Mouse (Mus musculus) intestine, embryonic 14.5 days (tissue): ENCODE measurements around the gene Nr6a1. TPM values are rescaled to one million over a fixed set of nuclear protein-coding genes. Genes with fewer than 3 reads are reported as not detected.

Source experiments
- ATAC-seq: fragments of 200-750 bp; cut with Nextera tagmentation; replicated peaks from 2 replicates; pipeline ENCODE4 v1.8.0; 2017; ENCODE audit warnings: low read depth, moderate number of reproducible peaks, moderate TSS enrichment, moderate library complexity; ENCODE audit not compliant: low FRiP score, low TSS enrichment
- DNase-seq: peaks from one replicate; pipeline ENCODE4 v3.0.0-alpha.2; 2018; ENCODE audit warnings: low spot score
- H3K27ac ChIP-seq: fragments of 300-500 bp; sonication (generic); 2 replicates; pipeline ENCODE4 v1.5.1; 2014; ENCODE audit warnings: low read depth, mild to moderate bottlenecking, control low read depth
- H3K27me3 ChIP-seq: fragments of 300-500 bp; sonication (generic); replicated peaks from 2 replicates; pipeline ENCODE4 v1.6.1; 2014; ENCODE audit warnings: low read length, control low read depth; ENCODE audit not compliant: control insufficient read depth, insufficient read depth
- H3K36me3 ChIP-seq: fragments of 300-500 bp; sonication (generic); 2 replicates; pipeline ENCODE4 v1.6.1; 2014; ENCODE audit warnings: low read length, control low read depth; ENCODE audit not compliant: control insufficient read depth, insufficient read depth
- H3K4me1 ChIP-seq: fragments of 300-500 bp; sonication (generic); replicated peaks from 2 replicates; pipeline ENCODE4 v1.6.1; 2014; ENCODE audit warnings: low read length, control low read depth, mixed read lengths; ENCODE audit not compliant: control insufficient read depth, insufficient read depth
- H3K4me2 ChIP-seq: fragments of 300-500 bp; sonication (generic); 2 replicates; pipeline ENCODE4 v1.6.1; 2014; ENCODE audit warnings: low read length
- H3K4me3 ChIP-seq: fragments of 300-500 bp; sonication (generic); 2 replicates; pipeline ENCODE4 v1.5.1; 2014; ENCODE audit warnings: low read depth, low read length, control low read depth, mixed read lengths
- H3K9ac ChIP-seq: fragments of 300-500 bp; sonication (generic); 2 replicates; pipeline ENCODE4 v1.6.1; 2014; ENCODE audit warnings: mild to moderate bottlenecking, low read length
- H3K9me3 ChIP-seq: fragments of 300-500 bp; sonication (generic); 2 replicates; pipeline ENCODE4 v1.6.1; 2016; ENCODE audit warnings: low read length, control low read depth; ENCODE audit not compliant: control insufficient read depth
- WGBS: fragments of 180-500 bp; shearing (Covaris S2); extraction: QIAGEN DNeasy Blood & Tissue Kit; methylation state at CpG from one replicate; pipeline ENCODE4 v1.1.7; 2014; 5-methylcytosine and 5-hydroxymethylcytosine counted together
- polyA plus RNA-seq: library from polyadenylated mRNA; unstranded; fragments of >200 nt; fragmentation: Nextera tagmentation; extraction: Ambion mirVana; gene quantifications from 2 replicates; pipeline ENCODE4 v1.2.1, GENCODE M21; 2014

Nr6a1 gene
- polyA plus RNA-seq, 1 experiment from 2014 or later: 2.4 TPM

GRCm38 (mm10) chr2:38717436-38717835 is 210.1 kb downstream of the Nr6a1 start:
- ATAC-seq (no peak), DNase-seq (no peak)
- 84% methylated on average over 2 of the region's 2 CpGs for WGBS
- Histone ChIP-seq H3K27me3 (peaks cover 20% of the 10 kb centered on the region), H3K36me3 (no peaks in the 10 kb centered on the region), H3K9ac (no peak overlapping the region), H3K4me1 (no peaks in the 10 kb centered on the region), H3K4me2 (no peak overlapping the region), H3K9me3 (no peaks in the 10 kb centered on the region), H3K27ac (no peak overlapping the region), H3K4me3 (no peak overlapping the region)

- Histone ChIP-seq H3K27me3 (peaks cover 51% of the 10 kb centered on the region), H3K4me3 (no peak within 1 kb of the TSS), H3K36me3 (no peaks in the 10 kb centered on the region), H3K27ac (no peak within 1 kb of the TSS), H3K4me2 (no peak within 1 kb of the TSS), H3K9me3 (no peaks in the 10 kb centered on the region), H3K9ac (no peak within 1 kb of the TSS), H3K4me1 (peaks cover 4% of the 10 kb centered on the region; the same call in 1 of the 2 replicates)
- 81% methylated on average over 13 of the region's 13 CpGs for WGBS
- no peak for ATAC-seq
- DNase-seq: no peak
Observed at GRCm38 (mm10) chr2:38714324-38714723, 213.2 kb downstream of the Nr6a1 start, which contains the start of gene Nr5a1. TSS of gene Nr5a1 (minus strand) at chr2:38714542.

GRCm38 (mm10) chr2:38713596-38713995 is 213.9 kb downstream of the Nr6a1 start:
- Histone ChIP-seq H3K27me3 (peaks cover 58% of the 10 kb centered on the region), H3K9ac (no peak overlapping the region), H3K4me2 (no peak overlapping the region), H3K36me3 (no peaks in the 10 kb centered on the region), H3K4me1 (peaks cover 4% of the 10 kb centered on the region; the same call in 1 of the 2 replicates), H3K4me3 (no peak overlapping the region), H3K9me3 (no peaks in the 10 kb centered on the region), H3K27ac (no peak overlapping the region)
- no peak for ATAC-seq
- DNase-seq: no peak
- 85% methylated on average over 3 of the region's 3 CpGs for WGBS

DNA sequence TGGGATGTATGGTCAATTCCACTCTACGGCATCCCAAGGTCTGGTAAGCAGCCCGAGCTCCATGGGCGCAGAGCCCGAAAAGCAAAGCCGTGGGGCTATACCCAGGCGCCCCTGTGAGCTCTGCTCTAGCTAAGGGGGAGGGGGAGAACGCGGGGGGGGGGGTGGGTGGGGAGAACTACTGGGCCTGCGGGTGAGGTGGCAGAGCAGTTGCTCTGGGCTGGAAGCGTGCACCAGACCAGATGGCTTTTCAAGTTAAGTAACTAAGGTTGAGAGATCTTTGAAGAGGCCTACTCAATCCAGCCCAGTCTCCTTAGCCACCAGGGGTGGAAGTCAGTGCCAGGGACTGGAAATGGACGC is 214.7 kb downstream of the Nr6a1 start:
- WGBS: 36% methylated on average over 10 of the region's 11 CpGs
- ATAC-seq (no peak), DNase-seq (no peak)
- H3K4me3 ChIP-seq: no peak overlapping the region
- H3K27me3 ChIP-seq: peaks cover 67% of the 10 kb centered on the region
- peaks cover 4% of the 10 kb centered on the region; the same call in 1 of the 2 replicates for H3K4me1 ChIP-seq
- H3K36me3 ChIP-seq: no peaks in the 10 kb centered on the region
- H3K9ac ChIP-seq: no peak overlapping the region
- no peak overlapping the region for H3K4me2 ChIP-seq
- H3K27ac ChIP-seq: no peak overlapping the region
- no peaks in the 10 kb centered on the region for H3K9me3 ChIP-seq

- ATAC-seq: 0 out of 2 replicates have a peak, but pooled peaks have one; percentile 17
- H3K9ac ChIP-seq: no peak overlapping the region
- peaks cover 4% of the 10 kb centered on the region; the same call in 1 of the 2 replicates for H3K4me1 ChIP-seq
- H3K27ac ChIP-seq: no peak overlapping the region
- DNase-seq: peak; percentile 64
- H3K4me2 ChIP-seq: peak overlapping the region; percentile 47
- H3K4me3 ChIP-seq: peak overlapping the region; percentile 18
- H3K27me3 ChIP-seq: peaks cover 71% of the 10 kb centered on the region
- WGBS: 4% methylated on average over 54 of the region's 58 CpGs
- no peaks in the 10 kb centered on the region for H3K36me3 ChIP-seq
- H3K9me3 ChIP-seq: no peaks in the 10 kb centered on the region
Observed at GRCm38 (mm10) chr2:38712076-38712768, 215.3 kb downstream of the Nr6a1 start.

- WGBS: under 1% methylated on average over 40 of the region's 40 CpGs
- Histone ChIP-seq H3K27ac (no peak overlapping the region), H3K4me2 (peak overlapping the region; percentile 47), H3K36me3 (no peaks in the 10 kb centered on the region), H3K4me3 (peak overlapping the region; percentile 18), H3K27me3 (peaks cover 79% of the 10 kb centered on the region), H3K4me1 (peaks cover 4% of the 10 kb centered on the region; the same call in 1 of the 2 replicates), H3K9me3 (no peaks in the 10 kb centered on the region), H3K9ac (no peak overlapping the region)
- DNase-seq: peak; percentile 80
- no peak for ATAC-seq
Observed at GRCm38 (mm10) chr2:38711421-38711861, 216.0 kb downstream of the Nr6a1 start.

DNA sequence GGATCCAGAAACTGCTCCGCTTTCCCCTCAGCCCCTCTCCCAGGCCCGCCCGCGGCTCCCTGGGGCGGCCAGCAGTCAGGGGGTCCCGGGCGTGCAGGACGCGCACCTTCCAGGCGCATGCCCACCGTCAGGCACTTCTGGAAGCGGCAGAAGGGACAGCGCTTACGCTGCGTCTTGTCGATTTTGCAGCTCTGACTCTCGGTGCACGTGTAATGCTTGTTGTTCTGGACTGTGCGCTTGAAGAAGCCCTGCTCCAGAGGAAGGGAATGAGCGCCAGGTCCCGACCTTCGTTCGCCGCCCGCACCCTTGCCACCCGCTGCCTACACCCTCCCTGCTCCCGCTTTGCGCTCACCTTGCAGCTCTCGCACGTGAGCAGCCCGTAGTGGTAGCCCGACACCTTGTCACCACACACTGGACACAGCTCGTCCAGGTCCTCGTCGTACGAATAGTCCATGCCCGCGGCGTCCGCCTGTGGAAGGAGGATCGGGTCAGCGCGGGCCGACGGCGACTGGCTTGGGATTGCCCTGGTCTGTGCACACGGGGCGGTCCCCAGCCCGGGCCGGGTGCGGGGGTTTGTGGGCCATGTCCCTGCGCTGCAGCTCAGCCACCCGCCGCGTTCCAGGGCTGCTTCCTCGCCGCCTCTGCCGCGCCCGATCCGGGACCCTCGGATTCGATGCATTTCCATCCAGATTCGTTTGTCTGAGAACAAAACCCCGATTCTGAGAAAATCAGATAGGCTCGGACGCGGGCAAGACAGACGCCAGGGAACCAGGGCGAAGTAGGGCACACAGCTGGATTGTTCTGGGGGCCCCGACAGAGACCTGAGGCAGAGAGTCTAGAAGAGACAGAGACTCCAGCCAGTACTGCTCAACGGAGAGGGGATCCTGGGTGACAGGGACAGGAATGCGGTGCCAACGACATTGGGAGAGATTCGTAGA is 216.9 kb downstream of the Nr6a1 start:
- Histone ChIP-seq H3K9ac (no peak overlapping the region), H3K36me3 (no peaks in the 10 kb centered on the region), H3K27me3 (peaks cover 88% of the 10 kb centered on the region), H3K4me1 (peaks cover 4% of the 10 kb centered on the region; the same call in 1 of the 2 replicates), H3K4me3 (peak overlapping the region; percentile 28), H3K9me3 (no peaks in the 10 kb centered on the region), H3K27ac (no peak overlapping the region), H3K4me2 (peak overlapping the region; percentile 41)
- ATAC-seq (no peak; the same call in 1 of the 2 replicates), DNase-seq (peak; percentile 84)
- WGBS: under 1% methylated on average over 75 of the region's 75 CpGs

DNA sequence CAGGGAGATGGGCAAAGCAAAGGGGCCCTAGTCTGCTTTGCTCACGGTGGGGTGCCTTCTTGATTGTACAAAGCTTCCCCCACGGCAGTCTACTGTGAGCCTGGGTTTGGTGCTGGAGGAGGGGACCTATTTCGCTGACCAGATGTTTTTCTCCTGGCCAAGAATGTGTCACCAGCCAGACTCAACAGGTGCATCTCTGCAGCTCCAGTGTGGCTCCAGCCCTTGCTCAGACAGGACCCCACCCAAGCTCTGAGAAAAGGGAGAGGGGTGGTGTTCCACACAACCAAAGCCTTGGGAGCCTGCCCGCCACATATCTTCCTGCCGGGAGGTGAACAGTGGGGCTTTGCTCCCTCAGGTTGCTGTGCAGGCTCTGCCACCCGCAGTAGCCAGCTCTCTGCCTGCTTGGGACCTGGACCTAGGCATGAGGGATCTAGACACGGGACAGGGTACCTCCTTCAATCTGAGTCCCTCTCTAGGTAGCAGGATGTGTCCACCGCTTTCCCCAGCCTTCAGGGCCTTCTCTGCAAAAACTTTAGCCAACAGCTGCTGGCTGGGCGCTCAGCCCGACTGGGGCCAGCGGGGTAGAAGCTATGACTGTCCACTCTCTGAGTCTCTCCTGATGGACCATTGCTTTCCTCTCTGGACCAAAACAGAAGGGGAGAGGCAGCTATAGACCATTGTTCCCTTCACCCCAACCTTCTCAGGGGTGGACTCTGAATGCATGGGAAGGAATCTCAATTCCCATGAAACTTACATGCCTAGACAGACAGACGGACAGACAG is 218.4 kb downstream of the Nr6a1 start:
- DNase-seq: no peak
- no peaks in the 10 kb centered on the region for H3K36me3 ChIP-seq
- no peak overlapping the region for H3K4me3 ChIP-seq
- no peaks in the 10 kb centered on the region for H3K9me3 ChIP-seq
- ATAC-seq: no peak
- H3K4me1 ChIP-seq: peaks cover 4% of the 10 kb centered on the region; the same call in 1 of the 2 replicates
- peaks cover 92% of the 10 kb centered on the region for H3K27me3 ChIP-seq
- H3K27ac ChIP-seq: no peak overlapping the region
- no peak overlapping the region for H3K9ac ChIP-seq
- 25% methylated on average over 12 of the region's 12 CpGs for WGBS
- no peak overlapping the region for H3K4me2 ChIP-seq
